Mouse (Mus musculus): ENCODE results near the gene Pih1d3. TPM values are rescaled to one million over a fixed set of nuclear protein-coding genes. Genes with fewer than 3 reads are reported as not detected.

Pih1d3 gene
- polyA plus RNA-seq, 1 experiment from 2014 or later = not detected

DNA sequence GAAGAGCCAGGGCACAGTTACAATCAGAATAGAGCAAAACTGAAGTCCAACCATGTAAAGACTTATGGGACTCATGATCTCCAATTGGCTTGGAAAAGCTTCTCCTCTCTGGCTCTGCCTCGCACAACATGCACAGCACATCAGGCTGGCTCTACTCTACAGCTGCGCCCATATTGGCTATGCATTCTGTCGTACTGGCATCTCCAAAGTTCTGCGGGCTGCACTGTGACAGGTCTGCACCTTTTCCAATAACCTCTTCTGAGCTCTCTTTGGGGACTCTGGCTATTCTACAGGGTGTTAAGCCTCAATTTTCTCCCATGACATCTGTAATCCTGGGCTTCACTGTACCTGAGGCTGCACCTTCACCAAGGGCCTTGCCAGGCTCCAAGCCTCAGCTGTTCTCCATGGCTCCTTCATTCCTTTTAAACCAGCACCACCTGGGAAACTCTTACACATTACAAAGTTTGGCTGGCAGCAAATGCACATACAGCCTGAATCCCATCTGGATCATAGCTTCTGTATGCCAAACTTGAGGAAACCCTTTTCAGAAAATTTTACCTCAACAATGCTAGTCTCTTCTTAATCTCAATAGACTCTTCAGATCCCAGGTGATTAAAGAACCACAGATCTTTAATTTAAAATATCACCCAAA is 1.9 kb upstream of the Pih1d3 start:
- 96% methylated on average over 4 of the region's 4 CpGs for WGBS
- Histone ChIP-seq H3K27ac (no peak overlapping the region), H3K4me1 (no peaks in the 10 kb centered on the region), H3K4me3 (no peak overlapping the region), H3K27me3 (no peaks in the 10 kb centered on the region), H3K36me3 (ENCODE audit: poor library complexity, severe bottlenecking) (no peaks in the 10 kb centered on the region), H3K9me3 (replicated peaks) (no peaks in the 10 kb centered on the region), H3K9ac (no peak overlapping the region), H3K4me2 (no peak overlapping the region)
- no peak for ATAC-seq

DNA sequence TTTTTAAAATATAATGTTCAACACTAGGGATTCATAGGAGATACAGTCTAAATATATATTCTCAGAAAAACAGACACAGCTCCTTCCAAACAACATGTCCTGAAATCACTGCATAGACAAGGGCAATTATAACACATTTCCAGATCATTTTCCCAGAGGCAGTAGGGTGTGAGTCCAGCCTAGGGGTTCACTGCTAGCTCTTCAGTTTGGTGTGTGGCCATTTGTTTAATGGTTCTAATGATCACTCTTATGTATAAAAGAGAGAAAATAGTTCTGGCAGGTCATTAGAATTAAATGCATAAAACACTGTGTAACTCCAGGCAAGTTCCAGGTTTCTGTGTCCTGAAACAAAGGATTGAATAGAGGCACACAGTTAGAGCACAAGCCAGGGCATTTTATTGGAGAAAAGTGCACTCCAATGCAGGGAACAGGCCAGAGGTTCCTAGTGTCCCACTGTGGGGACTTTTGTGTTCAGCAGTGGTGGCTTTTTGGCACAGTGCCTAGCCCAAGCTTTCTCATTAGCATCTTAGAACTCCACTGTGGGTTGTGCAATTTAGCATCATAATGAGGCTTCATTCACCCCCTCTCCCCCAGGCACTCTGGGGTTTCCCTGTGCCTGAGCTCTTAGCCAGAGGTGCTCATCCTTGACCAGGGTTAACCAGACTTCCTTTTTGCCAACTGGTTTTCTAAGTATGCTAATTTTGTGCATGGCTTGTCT is 10.8 kb downstream of the Pih1d3 start:
- H3K9me3 ChIP-seq (replicated peaks) = no peaks in the 10 kb centered on the region
- peaks cover 8% of the 10 kb centered on the region for H3K4me1 ChIP-seq
- H3K9ac ChIP-seq = no peak overlapping the region
- H3K4me3 ChIP-seq = no peak overlapping the region
- no peaks in the 10 kb centered on the region for H3K36me3 ChIP-seq (ENCODE audit: poor library complexity, severe bottlenecking)
- ATAC-seq = peak; percentile 96
- no peak overlapping the region for H3K27ac ChIP-seq
- no peak overlapping the region for H3K4me2 ChIP-seq
- H3K27me3 ChIP-seq = peaks cover 58% of the 10 kb centered on the region

DNA sequence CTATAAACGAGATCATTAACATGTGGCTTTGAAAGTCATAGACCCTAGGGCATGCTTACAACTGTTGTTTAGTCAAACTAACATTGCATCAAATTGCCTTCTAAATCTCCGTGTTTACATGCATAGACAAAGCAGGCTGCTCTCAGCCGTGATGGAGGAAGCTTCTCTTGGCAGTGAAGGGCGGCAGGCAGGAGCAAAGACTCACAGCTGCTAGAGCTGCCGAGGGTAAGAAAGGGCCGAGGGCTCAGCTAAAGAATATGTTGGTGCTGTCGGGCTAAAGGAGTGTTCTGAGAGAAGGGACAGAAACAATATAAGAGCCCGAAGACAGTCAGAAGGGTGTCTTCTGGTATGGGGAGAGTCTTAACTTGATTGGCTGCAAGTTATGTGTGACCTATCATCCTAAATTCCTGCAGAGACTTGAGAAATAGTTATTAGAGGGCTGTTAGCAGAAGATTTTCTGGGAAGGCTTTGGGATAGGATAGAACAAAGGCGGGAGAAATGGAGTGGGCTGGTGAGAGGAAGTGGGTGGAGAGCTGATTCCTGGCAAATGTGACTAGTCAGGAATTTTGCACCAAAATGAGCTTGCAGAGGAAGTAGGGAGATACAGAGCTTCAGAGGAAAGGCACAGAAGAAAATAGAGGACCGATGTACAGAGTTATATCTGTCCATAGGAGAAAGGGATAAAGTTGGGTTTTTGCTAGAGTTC is 37.7 kb downstream of the Pih1d3 start:
- no peak overlapping the region for H3K4me3 ChIP-seq
- no peak for ATAC-seq
- no peak overlapping the region for H3K4me2 ChIP-seq
- no peaks in the 10 kb centered on the region for H3K36me3 ChIP-seq (ENCODE audit: poor library complexity, severe bottlenecking)
- H3K27ac ChIP-seq = no peak overlapping the region
- no peaks in the 10 kb centered on the region for H3K9me3 ChIP-seq (replicated peaks)
- H3K4me1 ChIP-seq = no peaks in the 10 kb centered on the region
- H3K27me3 ChIP-seq = no peaks in the 10 kb centered on the region
- H3K9ac ChIP-seq = no peak overlapping the region
- 74% methylated on average over 10 of the region's 10 CpGs for WGBS

Other genes starting within 250 kb of the Pih1d3 start
- not detected in 2 replicates for gene AC153137.1, start 244.9 kb upstream of the Pih1d3 start, polyA plus RNA-seq (2015; fragmentation: Nextera tagmentation; extraction: Ambion mirVana)
- not detected in 2 replicates for gene Lgsn, start 46.4 kb upstream of the Pih1d3 start, polyA plus RNA-seq (2015; fragmentation: Nextera tagmentation; extraction: Ambion mirVana)
- not detected in 2 replicates for gene 4931428L18Rik, start 154 bp upstream of the Pih1d3 start, polyA plus RNA-seq (2015; fragmentation: Nextera tagmentation; extraction: Ambion mirVana)